Mouse (Mus musculus) intestine, embryonic 15.5 days (tissue): ENCODE measurements at regions not wholly inside any gene's neighbourhood (a gene's known extent, or its start where the extent isn't known, plus 50 kb on each side); places are given as distances from the start of the nearest gene placed in this dataset.

Source experiments
- ATAC-seq: fragments of 200-750 bp; cut with Nextera tagmentation; 2 replicates; pipeline ENCODE4 v1.8.0; 2017; ENCODE audit warnings: moderate TSS enrichment, moderate library complexity
- H3K27ac ChIP-seq: fragments of 300-500 bp; sonication (generic); 2 replicates; pipeline ENCODE4 v1.5.1; 2015; ENCODE audit warnings: mild to moderate bottlenecking, inconsistent platforms
- H3K27me3 ChIP-seq: fragments of 300-500 bp; sonication (generic); replicated peaks from 2 replicates; pipeline ENCODE4 v1.6.1; 2015; ENCODE audit warnings: inconsistent platforms
- H3K36me3 ChIP-seq: fragments of 300-500 bp; sonication (generic); 2 replicates; pipeline ENCODE4 v1.6.1; 2015; ENCODE audit warnings: inconsistent platforms
- H3K4me1 ChIP-seq: fragments of 300-500 bp; sonication (generic); replicated peaks from 2 replicates; pipeline ENCODE4 v1.6.1; 2015; ENCODE audit warnings: inconsistent platforms
- H3K4me2 ChIP-seq: fragments of 300-500 bp; sonication (generic); replicated peaks from 2 replicates; pipeline ENCODE4 v1.6.1; 2015; ENCODE audit warnings: mild to moderate bottlenecking, inconsistent platforms
- H3K4me3 ChIP-seq: fragments of 300-500 bp; sonication (generic); replicated peaks from 2 replicates; pipeline ENCODE4 v1.5.1; 2015; ENCODE audit warnings: inconsistent platforms
- H3K9ac ChIP-seq: fragments of 300-500 bp; sonication (generic); 2 replicates; pipeline ENCODE4 v1.6.1; 2015; ENCODE audit warnings: inconsistent platforms
- H3K9me3 ChIP-seq: fragments of 300-500 bp; sonication (generic); 2 replicates; pipeline ENCODE4 v1.6.1; 2016; ENCODE audit warnings: inconsistent platforms
- WGBS: fragments of 180-500 bp; shearing (Covaris S2); methylation state at CpG from one replicate; pipeline ENCODE4 v1.1.7; 2015; 5-methylcytosine and 5-hydroxymethylcytosine counted together

DNA sequence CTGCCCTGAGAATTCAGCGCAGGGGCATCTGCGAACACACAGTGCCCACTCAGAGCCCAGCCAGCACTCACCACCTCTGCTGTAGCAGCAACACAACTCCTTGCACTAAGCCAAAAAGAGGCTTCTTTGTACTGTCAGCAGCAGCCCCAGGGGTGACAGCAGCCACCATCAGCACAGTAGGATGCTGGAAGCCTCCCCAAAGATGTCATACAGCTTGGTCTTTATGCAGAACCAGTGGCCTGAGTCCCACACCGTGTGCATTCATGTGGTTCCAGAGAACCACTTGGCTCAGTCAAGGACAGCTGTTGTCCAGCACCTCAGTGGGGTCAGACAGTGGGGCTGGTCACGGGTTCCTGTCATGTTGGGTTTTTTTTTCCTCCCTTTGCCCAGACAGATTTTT, 98.6 kb upstream of the Mc3r start:
- Histone ChIP-seq H3K27me3 (no peaks in the 10 kb centered on the region), H3K36me3 (no peaks in the 10 kb centered on the region), H3K4me3 (no peak overlapping the region), H3K27ac (no peak overlapping the region), H3K4me2 (no peak overlapping the region), H3K4me1 (no peaks in the 10 kb centered on the region), H3K9ac (no peak overlapping the region), H3K9me3 (no peaks in the 10 kb centered on the region)
- ATAC-seq = no peak
- 77% methylated on average over 4 of the region's 4 CpGs for WGBS

DNA sequence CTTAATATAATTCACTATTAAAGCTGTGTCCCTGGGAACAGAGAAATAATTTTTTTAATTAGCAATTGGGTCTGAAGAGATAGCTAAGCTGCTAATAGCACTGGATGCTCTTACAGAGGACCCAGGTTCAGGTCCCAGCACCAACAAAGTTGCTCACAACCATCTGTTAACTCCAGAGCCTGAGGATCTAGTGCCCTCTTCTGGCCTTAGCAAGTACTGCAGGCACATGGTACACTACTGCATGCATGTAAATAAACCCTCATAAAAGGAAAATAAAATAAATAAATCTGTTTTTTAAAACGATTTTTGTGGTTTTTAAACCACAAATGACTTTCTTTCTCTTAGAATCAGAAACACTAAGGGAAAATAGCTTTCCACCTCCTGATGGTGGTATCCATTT, 97.4 kb upstream of the Mc3r start:
- no peaks in the 10 kb centered on the region for H3K4me1 ChIP-seq
- H3K36me3 ChIP-seq = no peaks in the 10 kb centered on the region
- H3K4me3 ChIP-seq = no peak overlapping the region
- H3K4me2 ChIP-seq = no peak overlapping the region
- no peak overlapping the region for H3K9ac ChIP-seq
- 65% methylated on average over 1 of the region's 1 CpGs for WGBS
- H3K27me3 ChIP-seq = no peaks in the 10 kb centered on the region
- H3K9me3 ChIP-seq = no peaks in the 10 kb centered on the region
- no peak for ATAC-seq
- no peak overlapping the region for H3K27ac ChIP-seq

DNA sequence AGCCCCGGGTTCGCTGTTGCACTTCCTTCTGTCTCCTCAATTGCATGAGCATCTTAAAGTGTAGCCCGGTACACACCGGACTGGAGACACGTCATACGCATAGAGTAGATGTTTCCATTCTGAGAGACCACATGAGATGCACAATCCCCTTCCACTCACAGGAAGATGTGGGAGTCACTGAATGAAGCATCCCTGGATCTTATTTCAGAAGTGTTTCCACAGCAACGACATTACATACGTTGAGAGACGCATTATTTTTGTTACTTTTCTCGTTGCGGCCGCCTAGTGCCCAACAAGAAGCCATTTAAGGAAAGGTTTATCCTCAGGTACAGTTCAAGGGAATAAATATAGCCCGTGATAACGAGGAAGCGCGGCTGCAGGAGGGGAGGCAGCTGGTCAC, 88.4 kb upstream of the Mc3r start:
- 90% methylated on average over 16 of the region's 16 CpGs for WGBS
- Histone ChIP-seq H3K9ac (no peak overlapping the region), H3K27ac (no peak overlapping the region), H3K4me1 (no peaks in the 10 kb centered on the region), H3K36me3 (no peaks in the 10 kb centered on the region), H3K9me3 (no peaks in the 10 kb centered on the region), H3K4me2 (no peak overlapping the region), H3K27me3 (no peaks in the 10 kb centered on the region), H3K4me3 (no peak overlapping the region)
- ATAC-seq = no peak

DNA sequence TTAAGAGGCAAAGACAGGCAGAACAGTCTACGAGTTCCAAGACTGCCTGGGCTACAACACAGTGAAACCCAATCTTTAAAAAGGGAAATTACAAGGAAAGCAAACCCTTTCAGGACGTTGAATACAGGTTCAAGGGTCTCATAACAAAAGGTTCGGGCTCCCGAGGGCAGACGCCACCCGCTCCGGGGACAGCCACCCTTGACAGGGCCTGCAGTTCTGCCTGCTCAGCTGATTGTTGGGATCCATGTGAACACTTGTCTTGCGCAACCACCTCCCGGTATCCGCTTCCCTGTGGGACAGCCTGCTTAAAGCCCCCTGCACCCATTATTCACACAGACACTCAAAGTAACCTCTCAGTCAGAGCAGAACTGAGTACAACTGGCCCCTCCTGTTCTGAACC, 70.9 kb upstream of the Mc3r start:
- no peak overlapping the region for H3K27ac ChIP-seq
- H3K4me3 ChIP-seq = no peak overlapping the region
- no peaks in the 10 kb centered on the region for H3K9me3 ChIP-seq
- no peaks in the 10 kb centered on the region for H3K4me1 ChIP-seq
- 90% methylated on average over 10 of the region's 10 CpGs for WGBS
- ATAC-seq = no peak
- no peaks in the 10 kb centered on the region for H3K36me3 ChIP-seq
- H3K9ac ChIP-seq = no peak overlapping the region
- H3K27me3 ChIP-seq = no peaks in the 10 kb centered on the region
- no peak overlapping the region for H3K4me2 ChIP-seq

DNA sequence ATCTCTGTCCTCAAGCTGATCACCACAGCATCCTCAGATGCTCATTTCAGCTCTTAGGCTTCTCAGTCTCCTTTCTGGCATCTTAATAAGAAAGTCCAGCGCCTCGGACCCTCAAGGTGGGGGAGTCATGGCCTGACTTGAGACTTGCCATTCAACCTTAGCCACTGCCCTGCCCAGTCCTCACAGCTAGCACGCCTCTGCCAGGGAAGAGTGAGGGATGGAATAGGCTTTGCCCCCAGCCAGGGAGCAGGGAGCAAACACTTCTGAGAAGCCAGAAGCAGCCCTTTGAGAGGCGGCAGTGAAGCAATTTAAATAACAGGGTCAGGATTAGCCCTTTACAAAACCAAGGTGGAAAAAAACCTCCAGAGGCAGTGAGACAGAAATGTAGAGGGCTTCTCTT, 69.0 kb upstream of the Mc3r start:
- H3K4me2 ChIP-seq = no peak overlapping the region
- no peak overlapping the region for H3K4me3 ChIP-seq
- 70% methylated on average over 4 of the region's 4 CpGs for WGBS
- no peaks in the 10 kb centered on the region for H3K4me1 ChIP-seq
- no peak overlapping the region for H3K9ac ChIP-seq
- no peaks in the 10 kb centered on the region for H3K27me3 ChIP-seq
- no peaks in the 10 kb centered on the region for H3K36me3 ChIP-seq
- H3K9me3 ChIP-seq = no peaks in the 10 kb centered on the region
- no peak for ATAC-seq
- no peak overlapping the region for H3K27ac ChIP-seq

DNA sequence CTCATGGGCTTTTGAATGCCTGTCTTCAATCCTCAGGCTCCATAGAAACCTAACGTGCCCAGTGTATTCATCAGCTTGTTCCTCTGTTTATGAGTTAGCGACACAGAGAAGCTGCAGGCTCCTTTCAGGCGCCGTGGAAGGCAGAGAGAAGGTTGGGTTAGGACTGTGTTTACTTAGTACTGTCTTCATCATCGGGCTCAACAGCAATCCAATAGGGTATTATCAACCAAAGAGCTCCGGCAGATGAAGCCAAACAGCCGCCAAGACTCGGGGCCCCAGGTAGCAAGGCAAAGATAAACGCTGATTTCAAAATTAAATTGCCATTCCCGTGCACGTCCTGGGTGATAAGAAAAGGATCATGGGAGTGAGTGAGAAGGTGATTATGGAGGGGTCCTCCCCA, 50.5 kb upstream of the Mc3r start:
- Histone ChIP-seq H3K9me3 (no peaks in the 10 kb centered on the region), H3K9ac (no peak overlapping the region), H3K4me1 (0 out of 2 replicates have a peak, but pooled peaks cover 4% of the 10 kb centered on the region), H3K36me3 (no peaks in the 10 kb centered on the region), H3K4me2 (no peak overlapping the region), H3K27me3 (no peaks in the 10 kb centered on the region), H3K4me3 (no peak overlapping the region), H3K27ac (no peak overlapping the region)
- ATAC-seq = peak; percentile 82; the same call in 1 of the 2 replicates
- 28% methylated on average over 11 of the region's 11 CpGs for WGBS
